Mouse (Mus musculus): ENCODE measurements around the gene Fgfr4.

The Fgfr4 gene

DNA sequence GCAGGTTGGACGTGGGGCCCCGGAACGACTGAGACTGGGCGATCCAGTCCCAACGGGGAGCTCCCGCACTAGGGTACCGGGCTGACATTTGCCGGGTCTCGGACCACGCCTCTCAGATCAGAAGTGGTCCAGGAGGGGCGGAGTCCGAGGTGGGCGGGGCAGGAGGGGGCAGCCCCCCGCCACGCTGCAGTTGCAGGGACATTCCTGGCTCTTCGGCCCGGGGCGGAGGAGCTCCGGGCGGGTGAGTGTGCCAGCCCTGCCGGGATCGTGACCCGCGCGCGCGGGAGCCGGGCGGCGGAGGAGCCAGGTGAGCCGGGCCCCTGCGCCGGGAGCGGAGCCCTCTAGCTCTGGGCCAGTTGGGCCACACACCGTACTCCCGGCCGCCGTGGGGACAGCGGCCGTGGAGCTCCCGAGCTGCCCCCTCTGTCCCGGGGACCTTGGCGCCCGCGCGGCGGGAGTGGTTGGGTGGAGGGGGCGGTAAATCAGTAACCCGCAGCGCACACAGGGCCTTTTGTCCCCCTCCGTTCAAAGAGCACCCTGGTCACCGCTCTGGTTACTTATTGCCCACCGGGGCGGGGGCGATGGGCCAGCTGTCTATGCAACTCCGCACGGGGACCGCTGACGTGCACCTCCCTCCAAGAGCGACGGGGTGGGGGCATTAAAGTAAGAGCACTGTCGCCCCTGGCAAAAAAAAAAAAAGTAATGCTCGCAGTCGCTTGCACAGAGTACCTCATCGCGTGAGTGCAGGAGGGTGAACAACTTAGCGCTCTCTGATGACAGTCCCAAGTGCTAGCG, at the start of gene Fgfr4:
Fgfr4 (plus strand) TSS at position 20 of the 795 bp plus-strand sequence.
- DNase-seq (ENCODE audit: inconsistent age in 2 of 2, low spot score in 1 of 2), result peak; percentile 82 to 92

- DNase-seq (ENCODE audit: inconsistent age in 2 of 2, low spot score in 1 of 2), result no peak
Measured at GRCm38 (mm10) chr13:55103351-55103750, 49.1 kb upstream of the Fgfr4 start.

GRCm38 (mm10) chr13:55105045-55105952, 47.1 kb upstream of the Fgfr4 start, which contains the start of gene Zfp346:
Gene Zfp346, plus strand, starts transcription at chr13:55105311.
- DNase-seq (ENCODE audit: inconsistent age in 2 of 2, low spot score in 1 of 2), result peak; percentile 98 to 99

DNA sequence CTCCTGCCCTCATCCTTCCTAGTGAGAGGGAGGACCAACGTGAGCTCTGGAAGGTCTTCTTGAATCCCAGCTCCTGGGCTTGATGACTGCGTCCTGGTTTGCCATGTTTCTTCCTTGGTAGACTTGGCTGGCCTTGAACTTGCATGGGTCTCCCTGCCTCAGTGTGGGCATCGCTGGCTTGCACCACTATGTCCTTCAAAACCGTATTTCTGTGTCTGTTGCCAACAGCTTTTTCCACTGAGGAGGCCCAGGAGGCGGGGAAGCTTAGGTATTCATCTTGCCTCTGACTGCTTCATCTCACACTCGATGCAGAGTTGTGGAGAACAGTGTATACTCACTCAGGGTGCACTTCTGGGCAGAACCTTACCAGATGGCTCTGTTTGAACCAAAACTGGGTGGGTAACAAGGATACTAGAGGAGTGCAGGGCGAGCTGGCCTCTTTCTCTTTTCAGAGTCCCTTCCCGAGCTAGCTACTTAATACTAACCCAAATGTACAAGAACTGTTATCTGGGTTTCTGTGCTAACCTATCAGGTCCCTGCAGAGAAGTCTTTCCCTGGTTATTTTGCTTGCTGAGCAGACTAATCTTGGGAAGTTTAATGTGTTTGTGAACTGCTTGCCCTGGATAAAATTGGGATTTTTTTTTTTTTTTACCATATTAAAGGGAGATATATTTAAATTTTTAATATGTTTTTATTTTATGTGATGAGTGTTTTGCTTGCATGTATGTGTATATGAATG, 46.3 kb upstream of the Fgfr4 start:
- DNase-seq (ENCODE audit: inconsistent age in 2 of 2, low spot score in 1 of 2), result peak; percentile 81 to 92

- peak in 1 of 2 experiments; percentile 60 for DNase-seq (ENCODE audit: inconsistent age in 2 of 2, low spot score in 1 of 2)
Measured at GRCm38 (mm10) chr13:55107116-55107515, 45.3 kb upstream of the Fgfr4 start.

- peak; percentile 75 to 91 for DNase-seq (ENCODE audit: inconsistent age in 2 of 2, low spot score in 1 of 2)
Measured at GRCm38 (mm10) chr13:55107694-55108093, 44.7 kb upstream of the Fgfr4 start.

DNA sequence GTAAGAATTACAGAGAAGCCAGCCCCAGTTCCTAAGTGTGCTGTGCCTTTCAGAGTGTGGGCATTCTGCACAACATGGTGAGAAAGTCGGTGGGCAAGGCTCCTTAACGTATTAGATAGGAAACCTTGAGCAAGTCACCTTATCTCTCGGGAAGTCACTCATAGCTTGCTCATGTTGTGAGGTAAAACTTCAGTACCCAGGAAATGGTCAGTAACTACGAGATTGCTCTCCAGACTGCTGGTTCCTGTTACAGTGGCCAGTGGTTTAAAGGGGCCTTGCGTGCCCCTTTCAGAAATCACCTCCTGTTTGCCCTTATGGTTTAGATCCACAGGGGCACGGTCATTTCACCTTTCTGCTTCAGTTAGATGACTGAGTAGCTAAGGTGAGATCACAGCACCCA, 38.1 kb upstream of the Fgfr4 start:
- DNase-seq (ENCODE audit: inconsistent age in 2 of 2, low spot score in 1 of 2), result no peak

GRCm38 (mm10) chr13:55124903-55125302, 27.5 kb upstream of the Fgfr4 start:
- DNase-seq (ENCODE audit: inconsistent age in 2 of 2, low spot score in 1 of 2), result no peak

- DNase-seq (ENCODE audit: inconsistent age in 2 of 2, low spot score in 1 of 2), result no peak
Measured at GRCm38 (mm10) chr13:55133448-55133847, 19.0 kb upstream of the Fgfr4 start, which contains the start of gene Gm17617. Gene Gm17617, minus strand, starts transcription at chr13:55133548.

DNA sequence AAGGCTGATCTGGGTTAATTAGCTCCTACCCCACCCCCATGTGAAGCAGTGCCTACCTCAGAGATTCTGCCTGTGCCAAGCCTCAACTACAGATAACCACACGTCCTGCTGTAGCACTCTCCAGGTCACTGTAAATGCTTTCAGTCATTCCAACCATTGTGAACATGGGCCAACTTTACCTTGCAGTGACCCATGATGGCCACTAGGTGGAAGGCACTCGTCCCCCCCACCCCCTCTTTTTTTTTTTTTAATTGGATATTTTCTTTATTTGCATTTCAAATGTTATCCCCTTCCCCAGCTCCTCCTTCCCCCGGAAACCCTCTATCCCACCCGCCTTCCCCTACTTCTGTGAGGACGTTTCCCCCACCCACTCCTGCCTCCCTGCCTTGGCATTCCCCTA, 17.1 kb upstream of the Fgfr4 start:
- DNase-seq (ENCODE audit: inconsistent age in 2 of 2, low spot score in 1 of 2), result peak; percentile 21 to 70

- DNase-seq (ENCODE audit: inconsistent age in 2 of 2, low spot score in 1 of 2), result no peak
Measured at GRCm38 (mm10) chr13:55140271-55140670, 12.2 kb upstream of the Fgfr4 start.

GRCm38 (mm10) chr13:55153951-55154350, 1.5 kb downstream of the Fgfr4 start:
- DNase-seq (ENCODE audit: inconsistent age in 2 of 2, low spot score in 1 of 2), result peak in 1 of 2 experiments; percentile 63

DNA sequence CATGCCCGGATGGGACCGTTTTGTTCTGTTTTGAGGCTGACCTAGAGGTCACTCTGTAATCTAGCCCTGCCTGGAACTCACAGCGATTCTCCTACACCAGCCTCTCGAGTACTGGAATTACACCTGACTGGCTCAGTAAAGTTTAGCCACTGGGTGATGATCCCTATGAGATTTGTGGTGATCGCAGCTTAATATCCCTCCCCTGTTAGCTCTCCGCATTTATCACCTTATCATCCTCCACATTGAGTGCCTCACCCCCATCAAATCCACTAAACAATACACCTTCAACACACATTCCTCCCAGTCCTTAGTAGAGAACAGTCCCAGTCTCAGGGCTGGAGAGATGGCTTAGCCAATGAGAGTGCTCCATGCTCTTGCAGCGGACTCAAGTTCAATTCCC, 9.9 kb downstream of the Fgfr4 start:
- no peak for DNase-seq (ENCODE audit: inconsistent age in 2 of 2, low spot score in 1 of 2)

GRCm38 (mm10) chr13:55163553-55163952, 11.1 kb downstream of the Fgfr4 start:
- DNase-seq (ENCODE audit: inconsistent age in 2 of 2, low spot score in 1 of 2), result peak in 1 of 2 experiments; percentile 40

DNA sequence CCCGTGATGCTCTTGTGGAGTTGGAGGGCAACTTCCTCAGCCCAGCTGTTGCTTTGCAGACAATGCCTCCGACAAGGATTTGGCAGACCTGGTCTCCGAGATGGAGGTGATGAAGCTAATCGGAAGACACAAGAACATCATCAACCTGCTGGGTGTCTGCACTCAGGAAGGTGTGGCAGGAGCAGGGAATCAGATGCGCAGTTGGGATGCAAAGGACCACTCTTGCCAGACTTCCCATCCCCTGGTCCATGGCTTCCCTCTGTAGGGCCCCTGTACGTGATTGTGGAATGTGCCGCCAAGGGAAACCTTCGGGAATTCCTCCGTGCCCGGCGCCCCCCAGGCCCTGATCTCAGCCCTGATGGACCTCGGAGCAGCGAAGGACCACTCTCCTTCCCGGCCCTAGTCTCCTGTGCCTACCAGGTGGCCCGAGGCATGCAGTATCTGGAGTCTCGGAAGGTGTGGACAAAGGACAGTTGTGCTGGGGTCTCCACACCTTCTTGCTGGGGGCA, 13.4 kb downstream of the Fgfr4 start:
- DNase-seq (ENCODE audit: inconsistent age in 2 of 2, low spot score in 1 of 2), result no peak

DNA sequence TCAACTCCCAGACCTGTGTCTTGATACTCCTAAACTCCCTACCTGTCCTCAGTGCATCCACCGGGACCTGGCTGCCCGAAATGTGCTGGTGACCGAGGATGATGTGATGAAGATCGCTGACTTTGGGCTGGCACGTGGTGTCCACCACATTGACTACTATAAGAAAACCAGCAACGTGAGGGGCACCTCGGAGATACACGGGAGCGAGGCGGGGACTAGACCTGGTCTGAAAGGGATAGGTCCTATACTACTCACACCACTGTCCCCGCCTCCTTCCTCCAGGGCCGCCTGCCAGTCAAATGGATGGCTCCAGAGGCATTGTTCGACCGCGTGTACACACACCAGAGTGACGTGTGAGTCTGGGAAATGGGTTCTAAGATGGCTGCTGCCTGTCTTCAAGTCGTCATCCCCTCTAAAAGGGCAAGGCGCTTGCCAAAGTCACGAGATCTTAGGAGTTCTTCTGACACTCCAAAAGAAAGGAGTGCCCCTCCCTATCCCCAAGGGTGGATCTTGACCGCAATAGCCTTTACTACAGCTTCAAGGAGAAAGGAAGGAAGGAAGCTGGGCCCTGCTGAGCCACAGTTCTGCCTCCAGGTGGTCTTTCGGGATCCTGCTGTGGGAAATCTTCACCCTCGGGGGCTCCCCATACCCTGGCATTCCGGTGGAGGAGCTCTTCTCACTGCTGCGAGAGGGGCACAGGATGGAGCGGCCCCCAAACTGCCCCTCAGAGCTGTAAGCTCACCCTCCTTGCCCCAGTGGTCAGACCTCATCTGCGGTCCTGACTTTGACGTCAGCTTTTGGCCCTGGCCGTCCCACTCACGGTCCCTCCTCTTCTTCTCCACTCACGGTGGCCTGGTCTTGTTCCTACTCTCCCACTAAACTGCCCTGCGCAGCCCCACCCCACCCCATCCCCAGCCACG, 14.6 kb downstream of the Fgfr4 start:
- peak in 1 of 2 experiments; percentile 24 for DNase-seq (ENCODE audit: inconsistent age in 2 of 2, low spot score in 1 of 2)

DNA sequence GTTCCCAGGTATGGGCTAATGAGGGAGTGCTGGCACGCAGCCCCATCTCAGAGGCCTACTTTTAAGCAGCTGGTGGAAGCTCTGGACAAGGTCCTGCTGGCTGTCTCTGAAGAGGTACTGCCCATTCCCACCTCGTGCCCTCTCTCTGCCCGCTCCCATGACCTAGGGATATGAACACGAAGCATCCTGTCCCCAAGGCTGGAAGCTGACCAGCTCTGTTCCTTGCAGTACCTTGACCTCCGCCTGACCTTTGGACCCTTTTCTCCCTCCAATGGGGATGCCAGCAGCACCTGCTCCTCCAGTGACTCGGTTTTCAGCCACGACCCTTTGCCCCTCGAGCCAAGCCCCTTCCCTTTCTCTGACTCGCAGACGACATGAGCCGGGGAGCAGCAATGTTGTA, 15.4 kb downstream of the Fgfr4 start:
- no peak for DNase-seq (ENCODE audit: inconsistent age in 2 of 2, low spot score in 1 of 2)

DNA sequence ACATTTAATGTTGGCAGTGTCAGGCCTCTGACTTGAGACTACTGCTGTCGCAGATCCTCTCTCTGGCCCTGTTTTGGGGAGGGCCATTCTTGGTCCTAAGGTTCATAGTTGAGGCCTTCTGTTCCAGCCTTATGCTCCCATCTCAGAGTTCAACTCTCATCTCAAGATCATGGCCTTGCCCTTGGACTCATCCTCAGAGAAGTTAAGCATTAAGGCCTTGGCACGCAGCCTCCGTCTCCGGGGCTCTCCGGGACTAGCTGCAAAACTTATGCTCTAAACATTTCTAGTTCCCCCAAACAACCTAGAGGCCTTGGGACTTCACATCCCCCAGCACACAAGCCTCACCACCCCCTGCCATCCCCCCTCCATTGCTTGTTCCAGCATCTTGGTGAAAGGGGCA, 15.8 kb downstream of the Fgfr4 start:
- DNase-seq (ENCODE audit: inconsistent age in 2 of 2, low spot score in 1 of 2), result peak in 1 of 2 experiments; percentile 60

- peak; percentile 42 to 55 for DNase-seq (ENCODE audit: inconsistent age in 2 of 2, low spot score in 1 of 2)
Measured at GRCm38 (mm10) chr13:55168958-55169369, 16.5 kb downstream of the Fgfr4 start.
